Mouse (Mus musculus) hindbrain, embryonic 12.5 days (tissue): ENCODE results near the gene Cd248. TPM values are rescaled to one million over a fixed set of nuclear protein-coding genes. Genes with fewer than 3 reads are reported as not detected.

Experiments used
- ATAC-seq: fragments of 200-750 bp; cut with Nextera tagmentation; 2 replicates; pipeline ENCODE4 v1.8.0; 2017; ENCODE audit warnings: moderate TSS enrichment; ENCODE audit not compliant: low FRiP score
- H3K27ac ChIP-seq: fragments of 300-500 bp; sonication (generic); 2 replicates; pipeline ENCODE4 v1.5.1; 2016; ENCODE audit warnings: mild to moderate bottlenecking
- H3K27me3 ChIP-seq: fragments of 300-500 bp; sonication (generic); 2 replicates; pipeline ENCODE4 v1.6.1; 2016; ENCODE audit warnings: mild to moderate bottlenecking
- H3K36me3 ChIP-seq: fragments of 300-500 bp; sonication (generic); 2 replicates; pipeline ENCODE4 v1.6.1; 2016; ENCODE audit warnings: mild to moderate bottlenecking
- H3K4me1 ChIP-seq: fragments of 300-500 bp; sonication (generic); 2 replicates; pipeline ENCODE4 v1.6.1; 2016
- H3K4me2 ChIP-seq: fragments of 300-500 bp; sonication (generic); replicated peaks from 2 replicates; pipeline ENCODE4 v1.6.1; 2016; ENCODE audit warnings: mild to moderate bottlenecking
- H3K4me3 ChIP-seq: fragments of 300-500 bp; sonication (generic); 2 replicates; pipeline ENCODE4 v1.5.1; 2016; ENCODE audit warnings: mild to moderate bottlenecking
- H3K9ac ChIP-seq: fragments of 300-500 bp; sonication (generic); 2 replicates; pipeline ENCODE4 v1.6.1; 2016; ENCODE audit warnings: mild to moderate bottlenecking, moderate library complexity
- H3K9me3 ChIP-seq: fragments of 300-500 bp; sonication (generic); replicated peaks from 2 replicates; pipeline ENCODE4 v1.6.1; 2016; ENCODE audit warnings: mild to moderate bottlenecking
- WGBS: fragments of 180-500 bp; shearing (Covaris S2); methylation state at CpG from one replicate; pipeline ENCODE4 v1.1.7; 2016; 5-methylcytosine and 5-hydroxymethylcytosine counted together
- polyA plus RNA-seq: library from polyadenylated mRNA; unstranded; fragments of >200 nt; fragmentation: Nextera tagmentation; extraction: Ambion mirVana; gene quantifications from 2 replicates; pipeline ENCODE4 v1.2.1, GENCODE M21; 2016

Cd248 gene
- polyA plus RNA-seq, 1 experiment from 2014 or later, result 32.0 TPM

- Histone ChIP-seq H3K36me3 (peaks cover 43% of the 10 kb centered on the region), H3K9ac (peak within 1 kb of the TSS; percentile 94), H3K9me3 (no peaks in the 10 kb centered on the region), H3K4me2 (peak within 1 kb of the TSS; percentile 93), H3K4me3 (peak within 1 kb of the TSS; percentile 81), H3K4me1 (peaks cover 59% of the 10 kb centered on the region), H3K27ac (peak within 1 kb of the TSS; percentile 94), H3K27me3 (no peaks in the 10 kb centered on the region)
- ATAC-seq, result peak; percentile 53
- 3% methylated on average over 39 of the region's 48 CpGs for WGBS
Observed at GRCm38 (mm10) chr19:5098363-5099143, 30.7 kb downstream of the Cd248 start, which contains the start of gene Cnih2. Gene Cnih2 (minus strand): TSS chr19:5098521.

DNA sequence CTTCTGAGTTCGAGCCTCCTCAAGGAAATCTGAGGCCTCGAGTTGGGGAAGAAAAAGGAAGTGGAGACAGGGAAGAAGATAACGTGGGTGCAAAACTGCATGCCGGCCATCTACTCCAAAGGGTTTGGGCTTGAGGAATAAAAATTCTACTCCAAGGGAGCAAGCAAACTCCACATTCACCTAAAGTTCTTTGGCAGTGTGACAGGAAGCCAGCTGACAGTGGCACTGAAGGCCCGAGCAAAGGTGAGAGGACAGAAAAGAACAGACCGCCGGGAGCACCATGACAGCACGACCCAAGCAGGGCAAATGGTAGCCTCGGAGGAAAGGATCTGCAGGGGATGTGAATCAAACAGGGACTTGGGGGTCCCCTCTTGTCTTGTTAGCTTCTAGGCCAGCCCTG is 38.2 kb downstream of the Cd248 start:
- Histone ChIP-seq H3K9ac (peak overlapping the region; percentile 89), H3K27ac (peak overlapping the region; percentile 95), H3K4me1 (peaks cover 17% of the 10 kb centered on the region), H3K27me3 (no peaks in the 10 kb centered on the region), H3K4me2 (peak overlapping the region; percentile 96), H3K4me3 (peak overlapping the region; percentile 78), H3K36me3 (peaks cover 73% of the 10 kb centered on the region), H3K9me3 (no peaks in the 10 kb centered on the region)
- WGBS, result 27% methylated on average over 9 of the region's 9 CpGs
- peak; percentile 3; the same call in 1 of the 2 replicates for ATAC-seq

- Histone ChIP-seq H3K9ac (peak within 1 kb of the TSS; percentile 89), H3K27ac (peak within 1 kb of the TSS; percentile 95), H3K27me3 (no peaks in the 10 kb centered on the region), H3K9me3 (no peaks in the 10 kb centered on the region), H3K4me2 (peak within 1 kb of the TSS; percentile 96), H3K4me3 (peak within 1 kb of the TSS; percentile 78), H3K4me1 (peaks cover 17% of the 10 kb centered on the region), H3K36me3 (peaks cover 74% of the 10 kb centered on the region)
- peak; percentile 93 for ATAC-seq
- WGBS, result 0% methylated on average over 34 of the region's 46 CpGs
Observed at GRCm38 (mm10) chr19:5106731-5107191, 38.9 kb downstream of the Cd248 start, which contains the start of gene Rab1b. Gene Rab1b (minus strand): TSS chr19:5107072.

- 78% methylated on average over 18 of the region's 18 CpGs for WGBS
- H3K4me1 ChIP-seq, result peaks cover 17% of the 10 kb centered on the region
Observed at GRCm38 (mm10) chr19:5107556-5108270, 39.8 kb downstream of the Cd248 start.

GRCm38 (mm10) chr19:5108271-5108575 is 40.3 kb downstream of the Cd248 start:
- Histone ChIP-seq H3K9me3 (no peaks in the 10 kb centered on the region), H3K36me3 (peaks cover 74% of the 10 kb centered on the region), H3K4me2 (no peak overlapping the region), H3K27me3 (no peaks in the 10 kb centered on the region), H3K27ac (no peak overlapping the region), H3K4me3 (no peak overlapping the region), H3K9ac (peak overlapping the region; percentile 32; the same call in 1 of the 2 replicates), H3K4me1 (peaks cover 17% of the 10 kb centered on the region)
- WGBS, result 27% methylated on average over 5 of the region's 5 CpGs
- ATAC-seq, result no peak

More at GRCm38 (mm10) chr19:5107556-5108270, 39.8 kb downstream of the Cd248 start:
- Histone ChIP-seq H3K4me3 (no peak overlapping the region), H3K9ac (peak overlapping the region; percentile 32; the same call in 1 of the 2 replicates), H3K27ac (0 out of 2 replicates have a peak overlapping the region, but pooled peaks have one; percentile 1), H3K27me3 (no peaks in the 10 kb centered on the region), H3K4me2 (no peak overlapping the region), H3K36me3 (peaks cover 74% of the 10 kb centered on the region), H3K9me3 (no peaks in the 10 kb centered on the region)
- ATAC-seq, result no peak; the same call in 1 of the 2 replicates

- WGBS, result 57% methylated on average over 4 of the region's 4 CpGs
- Histone ChIP-seq H3K9ac (no peak overlapping the region), H3K4me1 (peaks cover 17% of the 10 kb centered on the region), H3K4me2 (no peak overlapping the region), H3K9me3 (no peaks in the 10 kb centered on the region), H3K27me3 (no peaks in the 10 kb centered on the region), H3K27ac (no peak overlapping the region), H3K36me3 (peaks cover 74% of the 10 kb centered on the region), H3K4me3 (no peak overlapping the region)
- no peak for ATAC-seq
Observed at GRCm38 (mm10) chr19:5108702-5109101, 40.8 kb downstream of the Cd248 start.

DNA sequence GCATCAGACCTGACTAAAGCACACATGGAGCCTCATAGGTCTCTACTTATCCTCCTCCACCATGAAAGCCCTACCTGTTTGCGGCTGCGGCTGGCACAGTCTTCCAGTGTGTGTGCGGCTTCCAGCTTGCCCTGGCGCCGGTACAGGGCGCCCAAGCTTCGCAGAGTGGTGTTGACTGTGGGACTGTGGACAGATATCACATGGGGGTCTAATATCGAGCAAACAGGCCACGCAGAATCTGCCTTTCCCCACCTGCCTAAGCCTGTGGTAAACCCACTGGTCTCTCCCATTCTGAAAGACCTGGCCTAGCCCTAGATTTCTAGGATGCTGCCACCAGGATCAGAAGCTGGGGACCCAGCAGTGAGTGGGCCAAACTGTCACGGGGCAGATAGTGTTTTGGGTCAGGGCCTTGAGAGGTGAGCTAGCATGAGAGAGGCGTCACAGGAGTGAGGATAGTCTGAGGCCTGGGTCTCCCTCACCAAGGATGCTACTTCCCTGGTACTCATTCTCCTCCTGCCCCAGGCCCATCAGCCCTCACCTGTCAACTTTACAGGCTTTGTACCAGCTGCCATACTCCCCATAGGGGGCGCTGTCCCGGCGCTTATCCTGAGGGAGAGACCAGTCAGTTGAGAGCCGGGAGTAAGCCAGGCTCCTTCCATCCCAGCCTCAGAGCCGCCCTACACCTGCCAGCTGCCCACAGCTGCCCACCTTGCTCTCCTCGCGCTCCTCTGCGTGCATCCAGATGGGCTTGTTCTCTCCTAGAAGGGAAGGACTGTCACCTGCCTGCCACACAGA is 42.0 kb downstream of the Cd248 start:
- Histone ChIP-seq H3K4me2 (no peak overlapping the region), H3K9ac (no peak overlapping the region), H3K36me3 (peaks cover 70% of the 10 kb centered on the region), H3K9me3 (no peaks in the 10 kb centered on the region), H3K27me3 (no peaks in the 10 kb centered on the region), H3K27ac (no peak overlapping the region), H3K4me1 (peaks cover 17% of the 10 kb centered on the region), H3K4me3 (no peak overlapping the region)
- ATAC-seq, result no peak
- 70% methylated on average over 19 of the region's 19 CpGs for WGBS

DNA sequence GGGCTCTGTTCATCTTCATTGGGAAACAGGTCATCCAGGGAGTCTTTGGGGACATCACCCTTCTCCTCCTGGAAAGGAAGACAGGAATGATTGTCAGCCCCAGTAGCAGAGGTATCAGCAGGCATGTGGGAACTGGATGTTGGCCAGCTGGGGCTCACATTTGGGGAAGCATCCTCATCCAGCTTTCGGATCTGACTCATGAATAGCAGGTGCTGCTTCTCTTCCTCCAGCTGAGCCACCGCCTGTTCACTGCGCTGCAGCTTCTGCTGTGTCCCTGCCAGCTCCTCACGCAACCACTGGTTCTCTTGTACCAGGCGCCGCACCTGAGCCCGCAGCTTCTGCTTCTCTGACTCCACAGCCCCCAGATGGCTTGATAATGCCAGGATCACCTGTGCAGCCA is 45.9 kb downstream of the Cd248 start:
- no peak for ATAC-seq
- Histone ChIP-seq H3K27ac (no peak overlapping the region), H3K36me3 (peaks cover 61% of the 10 kb centered on the region)

GRCm38 (mm10) chr19:5117494-5118383 is 49.9 kb downstream of the Cd248 start:
- peak overlapping the region; percentile 90 for H3K9ac ChIP-seq
- H3K4me3 ChIP-seq, result peak overlapping the region; percentile 82
- WGBS, result under 1% methylated on average over 80 of the region's 83 CpGs
- peaks cover 20% of the 10 kb centered on the region for H3K4me1 ChIP-seq
- H3K9me3 ChIP-seq, result no peaks in the 10 kb centered on the region
- peak overlapping the region; percentile 73 for H3K4me2 ChIP-seq
- H3K27ac ChIP-seq, result peak overlapping the region; percentile 94
- 0 out of 2 replicates have a peak, but pooled peaks cover 5% of the 10 kb centered on the region for H3K27me3 ChIP-seq
- H3K36me3 ChIP-seq, result peaks cover 22% of the 10 kb centered on the region
- ATAC-seq, result peak; percentile 87

More for the DNA sequence above, 45.9 kb downstream of the Cd248 start:
- Histone ChIP-seq H3K4me1 (peaks cover 14% of the 10 kb centered on the region), H3K9ac (no peak overlapping the region), H3K27me3 (no peaks in the 10 kb centered on the region), H3K9me3 (no peaks in the 10 kb centered on the region), H3K4me2 (no peak overlapping the region), H3K4me3 (no peak overlapping the region)
- 89% methylated on average over 7 of the region's 7 CpGs for WGBS

- Histone ChIP-seq H3K4me1 (peaks cover 20% of the 10 kb centered on the region), H3K36me3 (peaks cover 16% of the 10 kb centered on the region), H3K4me3 (peak within 1 kb of the TSS; percentile 82), H3K9ac (peak within 1 kb of the TSS; percentile 90), H3K9me3 (no peaks in the 10 kb centered on the region), H3K27ac (peak within 1 kb of the TSS; percentile 94), H3K27me3 (0 out of 2 replicates have a peak, but pooled peaks cover 5% of the 10 kb centered on the region), H3K4me2 (peak within 1 kb of the TSS; percentile 73)
- 2% methylated on average over 18 of the region's 18 CpGs for WGBS
- ATAC-seq, result peak; percentile 87
Observed at GRCm38 (mm10) chr19:5118384-5118698, 50.5 kb downstream of the Cd248 start, which contains the start of gene Klc2. Gene Klc2 (minus strand): TSS chr19:5118560.
